Mouse (Mus musculus): ENCODE results near the gene Gm5591. TPM values are rescaled to one million over a fixed set of nuclear protein-coding genes. Genes with fewer than 3 reads are reported as not detected.
"Not testable (repeated sequence)": the region's sequence is repeated elsewhere in the genome, so short reads cannot be mapped to it uniquely, and the experiment has no call there.

The Gm5591 gene
- total RNA-seq (2021): not detected

GRCm38 (mm10) chr7:38528093-38528492, at the start of gene Gm5591:
Gm5591 (minus strand) TSS chr7:38528193.
- DNase-seq; intact Hi-C loops (cut with DNase I): not testable (repeated sequence)

GRCm38 (mm10) chr7:38488468-38488867, 39.5 kb downstream of the Gm5591 start:
- intact Hi-C loops (cut with DNase I): not testable (repeated sequence)

More at GRCm38 (mm10) chr7:38488468-38488867, 39.5 kb downstream of the Gm5591 start:
- not testable (repeated sequence) for DNase-seq
